Mouse (Mus musculus): Measurements from ENCODE around the gene Olfr371. TPM values are rescaled to one million over a fixed set of nuclear protein-coding genes. Genes with fewer than 3 reads are reported as not detected.

The Olfr371 gene
- polyA plus RNA-seq (2012; rRNA removed) = not detected in 2 replicates

GRCm38 (mm10) chr8:85225688-85226087 is at the start of gene Olfr371:
TSS of gene Olfr371 (plus strand) at chr8:85225988.
- TF ChIP-seq CTCF (IDR thresholded peaks at IDR 0.05; ENCODE audit: borderline replicate concordance, extremely low read depth, insufficient read depth, insufficient read length) = no peak
- TF ChIP-seq POLR2A (IDR thresholded peaks at IDR 0.05; ENCODE audit: borderline replicate concordance, extremely low read depth, insufficient read depth, insufficient read length, poor library complexity, severe bottlenecking) = no peak
- DNase-seq (ENCODE audit: low read depth) = no peak

GRCm38 (mm10) chr8:85192346-85192745 is 33.4 kb upstream of the Olfr371 start:
- DNase-seq (ENCODE audit: low read depth) = no peak
- no peak for TF ChIP-seq CTCF (IDR thresholded peaks at IDR 0.05; ENCODE audit: borderline replicate concordance, extremely low read depth, insufficient read depth, insufficient read length)
- no peak for TF ChIP-seq POLR2A (IDR thresholded peaks at IDR 0.05; ENCODE audit: borderline replicate concordance, extremely low read depth, insufficient read depth, insufficient read length, poor library complexity, severe bottlenecking)

GRCm38 (mm10) chr8:85220220-85220619 is 5.6 kb upstream of the Olfr371 start:
- no peak for TF ChIP-seq CTCF (IDR thresholded peaks at IDR 0.05; ENCODE audit: borderline replicate concordance, extremely low read depth, insufficient read depth, insufficient read length)
- no peak for TF ChIP-seq POLR2A (IDR thresholded peaks at IDR 0.05; ENCODE audit: borderline replicate concordance, extremely low read depth, insufficient read depth, insufficient read length, poor library complexity, severe bottlenecking)
- no peak for DNase-seq (ENCODE audit: low read depth)

DNA sequence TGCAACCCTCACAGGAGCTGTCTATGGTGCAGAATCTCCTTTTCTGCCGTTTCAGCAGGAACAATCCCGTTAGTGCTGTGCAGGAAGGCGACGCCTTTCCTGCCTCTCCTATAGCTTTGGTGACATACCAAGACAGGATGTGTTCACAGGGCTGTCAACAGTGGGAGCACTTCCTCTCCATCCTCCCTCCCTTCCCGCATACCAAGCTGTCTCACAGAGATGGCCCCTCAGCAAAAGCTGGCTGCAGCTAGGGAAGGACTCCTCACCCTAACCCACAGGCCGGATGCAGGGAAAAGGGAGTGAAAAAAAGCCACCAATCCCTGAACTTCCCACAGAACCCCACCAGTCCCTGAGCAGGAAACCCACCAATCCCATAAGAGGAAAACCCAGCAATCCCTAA is 4.8 kb upstream of the Olfr371 start:
- peak; percentile 14 for DNase-seq (ENCODE audit: low read depth)

GRCm38 (mm10) chr8:85227297-85227696 is 1.5 kb downstream of the Olfr371 start:
- TF ChIP-seq CTCF (IDR thresholded peaks at IDR 0.05; ENCODE audit: borderline replicate concordance, extremely low read depth, insufficient read depth, insufficient read length) = no peak
- TF ChIP-seq POLR2A (IDR thresholded peaks at IDR 0.05; ENCODE audit: borderline replicate concordance, extremely low read depth, insufficient read depth, insufficient read length, poor library complexity, severe bottlenecking) = no peak
- no peak for DNase-seq (ENCODE audit: low read depth)

More for the DNA sequence above, 4.8 kb upstream of the Olfr371 start:
- TF ChIP-seq CTCF (IDR thresholded peaks at IDR 0.05; ENCODE audit: borderline replicate concordance, extremely low read depth, insufficient read depth, insufficient read length) (no peak), POLR2A (IDR thresholded peaks at IDR 0.05; ENCODE audit: borderline replicate concordance, extremely low read depth, insufficient read depth, insufficient read length, poor library complexity, severe bottlenecking) (no peak)

Other genes with a start within 250 kb of the Olfr371 start
- 6.7 and 7.1 TPM in 2 replicates for gene Junb, start 247.3 kb upstream of the Olfr371 start, polyA plus RNA-seq (2012; rRNA removed)
- gene Hook2, start 235.4 kb upstream of the Olfr371 start, polyA plus RNA-seq (2012; rRNA removed) = 21.2 and 27.2 TPM in 2 replicates
- 0.05 and 0.06 TPM in 2 replicates for gene Best2, start 211.5 kb upstream of the Olfr371 start, polyA plus RNA-seq (2012; rRNA removed)
- 224 and 279 TPM in 2 replicates for gene Asna1, start 200.7 kb upstream of the Olfr371 start, polyA plus RNA-seq (2012; rRNA removed)
- gene Trir, start 199.2 kb upstream of the Olfr371 start, polyA plus RNA-seq (2012; rRNA removed) = 191 and 216 TPM in 2 replicates
- 129 and 140 TPM in 2 replicates for gene Tnpo2, start 189.1 kb upstream of the Olfr371 start, polyA plus RNA-seq (2012; rRNA removed)
- gene Fbxw9, start 165.9 kb upstream of the Olfr371 start, polyA plus RNA-seq (2012; rRNA removed) = 102 and 128 TPM in 2 replicates
- 0.64 TPM in 1 of 2 replicates, not detected in the other for gene Gm5741, start 158.0 kb upstream of the Olfr371 start, polyA plus RNA-seq (2012; rRNA removed)
- gene Dhps, start 154.2 kb upstream of the Olfr371 start, polyA plus RNA-seq (2012; rRNA removed) = 74.8 and 77.0 TPM in 2 replicates
- gene Wdr83os, start 145.2 kb upstream of the Olfr371 start, polyA plus RNA-seq (2012; rRNA removed) = 124 and 140 TPM in 2 replicates
- 64.9 and 86.6 TPM in 2 replicates for gene Wdr83, start 144.7 kb upstream of the Olfr371 start, polyA plus RNA-seq (2012; rRNA removed)
- gene Man2b1, start 142.7 kb upstream of the Olfr371 start, polyA plus RNA-seq (2012; rRNA removed) = 21.6 and 23.9 TPM in 2 replicates
- gene Zfp791, start 102.9 kb upstream of the Olfr371 start, polyA plus RNA-seq (2012; rRNA removed) = 2.3 and 2.8 TPM in 2 replicates
- not detected in 2 replicates for gene Cks1brt, start 74.1 kb upstream of the Olfr371 start, polyA plus RNA-seq (2012; rRNA removed)
- 64.2 and 82.1 TPM in 2 replicates for gene Orc6, start 73.6 kb downstream of the Olfr371 start, polyA plus RNA-seq (2012; rRNA removed)
- gene Vps35, start 73.8 kb downstream of the Olfr371 start, polyA plus RNA-seq (2012; rRNA removed) = 78.9 and 81.3 TPM in 2 replicates
- gene Mylk3, start 160.4 kb downstream of the Olfr371 start, polyA plus RNA-seq (2012; rRNA removed) = 0.14 and 0.18 TPM in 2 replicates
- 18.5 and 21.1 TPM in 2 replicates for gene 4921524J17Rik, start 206.8 kb downstream of the Olfr371 start, polyA plus RNA-seq (2012; rRNA removed)

Measured in brain, embryonic 14.5 days (tissue).